Mouse (Mus musculus): ENCODE measurements around the gene Xpnpep2. TPM values are rescaled to one million over a fixed set of nuclear protein-coding genes. Genes with fewer than 3 reads are reported as not detected.

The Xpnpep2 gene
- polyA plus RNA-seq, 2 experiments, result 5.1 to 6.7 TPM

GRCm38 (mm10) chrX:48094658-48095057 is 13.9 kb upstream of the Xpnpep2 start:
- H3K9me3 ChIP-seq (ENCODE audit: control insufficient read depth, low read length), result no peaks in the 10 kb centered on the region
- H3K27ac ChIP-seq (replicated peaks; ENCODE audit: low read depth, low read length), result no peak overlapping the region
- H3K27me3 ChIP-seq (ENCODE audit: control insufficient read depth, insufficient read depth, low read length), result no peaks in the 10 kb centered on the region
- no peaks in the 10 kb centered on the region for H3K36me3 ChIP-seq (ENCODE audit: control insufficient read depth, insufficient read depth, low read length)
- H3K4me1 ChIP-seq (ENCODE audit: control insufficient read depth, insufficient read depth, low read length), result no peaks in the 10 kb centered on the region
- no peak for TF ChIP-seq POLR2A (IDR thresholded peaks at IDR 0.05; ENCODE audit: borderline replicate concordance, extremely low read depth, insufficient read depth, insufficient read length)
- no peak overlapping the region for H3K9ac ChIP-seq (ENCODE audit: low read depth, low read length, severe bottlenecking)
- WGBS, result 56% methylated on average over 4 of the region's 4 CpGs
- ATAC-seq (ENCODE audit: low FRiP score, low read depth), result no peak
- no peak overlapping the region for H3K4me3 ChIP-seq (replicated peaks; ENCODE audit: low read length)
- DNase-seq (ENCODE audit: low spot score), result no peak
- no peak overlapping the region for H3K4me2 ChIP-seq (replicated peaks; ENCODE audit: low read depth, low read length, severe bottlenecking)

DNA sequence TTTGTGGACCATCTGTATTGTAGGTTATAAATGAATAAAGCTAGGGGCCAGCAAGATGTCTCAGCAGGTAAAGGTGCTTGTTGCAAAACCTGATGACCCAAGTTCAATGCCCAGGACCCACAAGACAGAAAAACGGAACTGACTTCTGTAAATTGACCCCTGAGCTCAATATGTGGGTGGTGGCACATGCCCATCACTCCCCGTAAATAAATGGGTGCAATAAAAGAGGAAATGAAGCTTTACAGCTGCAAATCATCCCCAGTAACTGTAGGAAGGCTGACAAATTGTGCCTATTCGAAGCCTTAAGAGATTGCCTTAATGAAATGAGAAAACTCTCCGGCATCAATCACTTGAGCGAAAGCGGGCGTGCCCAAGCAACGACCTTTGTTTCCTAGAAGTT is 11.9 kb upstream of the Xpnpep2 start:
- no peak for DNase-seq (ENCODE audit: low spot score)

DNA sequence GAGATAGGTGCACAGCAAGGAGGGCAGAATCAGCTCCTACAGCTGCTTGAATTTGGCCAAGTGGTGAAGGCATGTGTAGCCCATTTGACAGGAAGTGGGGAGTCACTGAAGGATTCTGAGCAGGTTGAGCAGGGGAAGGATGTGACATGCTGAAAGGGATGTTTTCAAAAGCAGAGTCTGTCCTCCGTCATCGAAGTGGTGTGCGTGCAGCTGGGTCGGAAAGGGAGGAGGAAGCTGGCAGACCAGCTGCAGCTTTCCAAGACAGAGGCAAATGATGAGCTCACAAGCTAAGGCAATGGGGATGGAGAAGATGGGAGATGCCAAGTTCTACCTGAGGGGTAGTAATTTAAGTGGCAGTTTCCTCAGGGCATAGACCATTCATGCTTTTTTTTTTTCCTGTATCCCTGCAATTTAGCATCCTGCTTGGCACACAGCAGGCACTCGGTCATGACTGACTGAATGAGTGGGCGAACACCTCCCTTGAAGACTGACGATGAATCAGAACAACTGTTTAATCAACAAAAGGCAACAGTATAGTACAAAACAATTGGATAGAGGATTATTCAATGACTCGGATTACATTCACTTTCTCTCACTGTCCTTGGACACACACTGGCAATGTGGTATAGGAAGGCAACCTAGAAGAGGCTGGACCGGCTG is 9.9 kb upstream of the Xpnpep2 start:
- no peaks in the 10 kb centered on the region for H3K4me1 ChIP-seq (ENCODE audit: control insufficient read depth, insufficient read depth, low read length)
- no peaks in the 10 kb centered on the region for H3K36me3 ChIP-seq (ENCODE audit: control insufficient read depth, insufficient read depth, low read length)
- no peaks in the 10 kb centered on the region for H3K9me3 ChIP-seq (ENCODE audit: control insufficient read depth, low read length)
- TF ChIP-seq POLR2A (IDR thresholded peaks at IDR 0.05; ENCODE audit: borderline replicate concordance, extremely low read depth, insufficient read depth, insufficient read length), result no peak
- no peaks in the 10 kb centered on the region for H3K27me3 ChIP-seq (ENCODE audit: control insufficient read depth, insufficient read depth, low read length)
- DNase-seq (ENCODE audit: low spot score) (no peak), ATAC-seq (ENCODE audit: low FRiP score, low read depth) (no peak)
- no peak overlapping the region for H3K9ac ChIP-seq (ENCODE audit: low read depth, low read length, severe bottlenecking)
- H3K27ac ChIP-seq (replicated peaks; ENCODE audit: low read depth, low read length), result no peak overlapping the region
- no peak overlapping the region for H3K4me3 ChIP-seq (replicated peaks; ENCODE audit: low read length)
- WGBS, result 81% methylated on average over 9 of the region's 9 CpGs
- H3K4me2 ChIP-seq (replicated peaks; ENCODE audit: low read depth, low read length, severe bottlenecking), result no peak overlapping the region

More for the DNA sequence above, 11.9 kb upstream of the Xpnpep2 start:
- Histone ChIP-seq H3K36me3 (ENCODE audit: control insufficient read depth, insufficient read depth, low read length) (no peaks in the 10 kb centered on the region), H3K27ac (replicated peaks; ENCODE audit: low read depth, low read length) (no peak overlapping the region), H3K9me3 (ENCODE audit: control insufficient read depth, low read length) (no peaks in the 10 kb centered on the region), H3K4me2 (replicated peaks; ENCODE audit: low read depth, low read length, severe bottlenecking) (no peak overlapping the region), H3K4me3 (replicated peaks; ENCODE audit: low read length) (no peak overlapping the region), H3K27me3 (ENCODE audit: control insufficient read depth, insufficient read depth, low read length) (no peaks in the 10 kb centered on the region), H3K9ac (ENCODE audit: low read depth, low read length, severe bottlenecking) (no peak overlapping the region), H3K4me1 (ENCODE audit: control insufficient read depth, insufficient read depth, low read length) (no peaks in the 10 kb centered on the region)
- 49% methylated on average over 8 of the region's 8 CpGs for WGBS
- no peak for ATAC-seq (ENCODE audit: low FRiP score, low read depth)
- TF ChIP-seq POLR2A (IDR thresholded peaks at IDR 0.05; ENCODE audit: borderline replicate concordance, extremely low read depth, insufficient read depth, insufficient read length), result no peak

- no peak for ATAC-seq (ENCODE audit: low FRiP score, low read depth)
- no peak overlapping the region for H3K4me3 ChIP-seq (replicated peaks; ENCODE audit: low read length)
- H3K9me3 ChIP-seq (ENCODE audit: control insufficient read depth, low read length), result no peaks in the 10 kb centered on the region
- WGBS, result 20% methylated on average over 1 of the region's 1 CpGs
- no peak overlapping the region for H3K4me2 ChIP-seq (replicated peaks; ENCODE audit: low read depth, low read length, severe bottlenecking)
- no peak overlapping the region for H3K27ac ChIP-seq (replicated peaks; ENCODE audit: low read depth, low read length)
- no peaks in the 10 kb centered on the region for H3K27me3 ChIP-seq (ENCODE audit: control insufficient read depth, insufficient read depth, low read length)
- DNase-seq (ENCODE audit: low spot score), result no peak
- no peak for TF ChIP-seq POLR2A (IDR thresholded peaks at IDR 0.05; ENCODE audit: borderline replicate concordance, extremely low read depth, insufficient read depth, insufficient read length)
- H3K36me3 ChIP-seq (ENCODE audit: control insufficient read depth, insufficient read depth, low read length), result no peaks in the 10 kb centered on the region
- no peaks in the 10 kb centered on the region for H3K4me1 ChIP-seq (ENCODE audit: control insufficient read depth, insufficient read depth, low read length)
- no peak overlapping the region for H3K9ac ChIP-seq (ENCODE audit: low read depth, low read length, severe bottlenecking)
Measured at GRCm38 (mm10) chrX:48099871-48100270, 8.7 kb upstream of the Xpnpep2 start.

- DNase-seq (ENCODE audit: low spot score) (no peak), ATAC-seq (ENCODE audit: low FRiP score, low read depth) (no peak)
- TF ChIP-seq POLR2A (IDR thresholded peaks at IDR 0.05; ENCODE audit: borderline replicate concordance, extremely low read depth, insufficient read depth, insufficient read length), result no peak
- 83% methylated on average over 3 of the region's 3 CpGs for WGBS
- Histone ChIP-seq H3K4me3 (replicated peaks; ENCODE audit: low read length) (no peak overlapping the region), H3K27me3 (ENCODE audit: control insufficient read depth, insufficient read depth, low read length) (no peaks in the 10 kb centered on the region), H3K4me1 (ENCODE audit: control insufficient read depth, insufficient read depth, low read length) (no peaks in the 10 kb centered on the region), H3K27ac (replicated peaks; ENCODE audit: low read depth, low read length) (no peak overlapping the region), H3K4me2 (replicated peaks; ENCODE audit: low read depth, low read length, severe bottlenecking) (no peak overlapping the region), H3K9me3 (ENCODE audit: control insufficient read depth, low read length) (no peaks in the 10 kb centered on the region), H3K36me3 (ENCODE audit: control insufficient read depth, insufficient read depth, low read length) (no peaks in the 10 kb centered on the region), H3K9ac (ENCODE audit: low read depth, low read length, severe bottlenecking) (no peak overlapping the region)
Measured at GRCm38 (mm10) chrX:48103256-48103655, 5.3 kb upstream of the Xpnpep2 start.
